Mouse (Mus musculus) embryonic facial prominence, embryonic 12.5 days (tissue): Measurements from ENCODE around the gene Helb. TPM values are rescaled to one million over a fixed set of nuclear protein-coding genes. Genes with fewer than 3 reads are reported as not detected.

ENCODE experiments used
- polyA plus RNA-seq: library from polyadenylated mRNA; unstranded; fragments of >200 nt; fragmentation: Nextera tagmentation; extraction: Ambion mirVana; gene quantifications from 2 replicates; pipeline ENCODE4 v1.2.1, GENCODE M21; 2016

Gene Helb
- polyA plus RNA-seq, 1 experiment from 2014 or later = 7.9 TPM

Other genes with a start within 250 kb of the Helb start
- 67.8 and 68.1 TPM in 2 replicates for gene Tmbim4, start 88.6 kb upstream of the Helb start, polyA plus RNA-seq
- gene Irak3, start 89.1 kb upstream of the Helb start, polyA plus RNA-seq = 2.3 and 2.4 TPM in 2 replicates
- 50.3 and 51.0 TPM in 2 replicates for gene Llph, start 114.1 kb upstream of the Helb start, polyA plus RNA-seq